Mouse (Mus musculus): ENCODE measurements at regions not wholly inside any gene's neighbourhood (a gene's known extent, or its start where the extent isn't known, plus 50 kb on each side); places are given as distances from the start of the nearest gene placed in this dataset.

DNA sequence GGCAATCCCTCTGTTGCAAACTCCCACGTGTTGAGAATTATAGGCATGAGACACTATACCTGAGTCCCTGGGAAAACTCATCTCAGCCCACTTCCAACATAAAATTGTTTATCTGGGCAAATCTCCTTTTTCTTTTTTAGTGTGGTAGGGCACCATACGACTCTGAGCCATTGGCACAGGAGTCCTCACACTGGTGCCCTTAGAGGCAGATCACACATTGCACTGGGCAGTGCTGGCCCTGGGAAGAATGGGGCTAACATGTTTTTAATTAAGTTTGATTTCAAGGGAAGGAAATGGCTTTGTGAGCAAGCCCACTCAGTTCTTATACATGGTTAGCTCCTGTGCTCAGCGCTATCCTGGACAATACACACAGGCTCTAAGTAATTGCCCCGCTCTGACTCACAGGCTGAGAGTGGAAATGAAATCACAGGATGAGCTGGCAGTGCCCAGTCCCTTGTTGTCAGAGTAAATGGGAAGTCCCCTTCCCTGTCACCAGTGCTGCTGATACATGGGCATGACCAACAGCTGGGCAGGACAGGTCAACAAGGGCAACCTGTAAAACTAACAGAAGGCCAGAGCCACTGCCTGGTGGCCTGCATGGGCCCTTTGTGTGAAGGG lies 463.6 kb upstream of the Kif2a start:
- no peak for TF ChIP-seq CTCF (conservative IDR thresholded peaks at IDR 0.05; ENCODE audit: low read length)
- no peak for TF ChIP-seq POU5F1 (IDR thresholded peaks at IDR 0.05; ENCODE audit: borderline replicate concordance, low read length)
- no peak for TF ChIP-seq NANOG (IDR thresholded peaks at IDR 0.05; ENCODE audit: borderline replicate concordance, low read length)

All from E14TG2a.4 (cell line).